Mouse (Mus musculus) bone marrow macrophage, adult 2 months (primary cell): ENCODE measurements around the gene Camk2d.

Experiments
- CTCF ChIP-seq: IDR thresholded peaks from 2 replicates; pipeline ENCODE4 v1.5.1; 2012; ENCODE audit warnings: low read depth, mild to moderate bottlenecking, low read length, moderate library complexity
- POLR2A ChIP-seq: IDR thresholded peaks from 2 replicates; pipeline ENCODE4 v1.6.1; 2012; ENCODE audit warnings: mild to moderate bottlenecking, low read depth, low read length, borderline replicate concordance

DNA sequence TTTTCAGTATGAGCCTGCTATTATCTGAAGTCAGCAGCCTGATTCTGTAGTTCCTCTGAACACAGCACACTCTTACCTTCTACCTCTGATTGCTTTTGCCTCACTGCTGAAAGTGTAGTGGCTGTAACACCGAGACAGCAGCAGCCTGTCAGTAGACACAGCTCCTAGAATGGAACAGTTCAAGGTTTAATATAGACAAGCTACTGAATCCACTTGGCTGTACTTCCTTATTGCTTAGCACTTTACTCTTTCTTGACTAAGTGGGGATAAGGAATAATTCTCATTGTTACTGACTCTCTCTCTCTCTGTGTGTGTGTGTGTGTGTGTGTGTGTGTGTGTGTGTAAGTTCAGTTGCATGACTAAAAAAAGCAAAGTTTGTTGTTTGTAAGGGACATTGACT lies 42.2 kb downstream of the Camk2d start:
- TF ChIP-seq POLR2A (no peak), CTCF (no peak)
